10 mouse cellular contexts compared by ENCODE assay signal in the genomic region with DNA sequence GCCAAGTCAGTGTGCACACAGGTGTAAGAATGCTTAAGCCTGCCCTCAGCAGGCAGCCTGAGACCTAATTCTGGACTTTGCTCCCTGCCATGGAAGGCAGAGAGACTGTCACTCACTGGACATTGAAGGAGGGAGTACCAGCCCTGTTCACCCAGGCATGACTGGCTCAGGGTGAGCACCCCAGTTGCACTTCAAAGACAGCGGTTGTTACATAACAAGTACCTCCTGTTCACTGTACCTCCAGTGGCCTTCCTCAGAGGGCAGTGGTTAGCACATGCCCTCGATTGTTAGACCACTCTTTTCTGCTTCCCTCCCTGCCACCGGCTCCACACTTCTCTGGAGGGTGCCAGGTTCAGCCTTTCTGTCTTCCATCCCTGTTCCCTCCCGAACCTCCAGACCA.
DNase-seq lines count a peak whose midpoint lies in the region; ATAC-seq and TF ChIP-seq lines count a peak whose summit lies in the region.
"Had no signal": no experiment of that assay in that cellular context is flagged by ENCODE, and none has a peak within 500 bp of the region (broad histone marks: within the 10 kb centered on the region; RNA-seq: fewer than 3 reads in every experiment).

No protein-coding gene starts in this region.

- no peak for DNase-seq in heart, postnatal 25 days (ENCODE audit: low spot score)
- DNase-seq in embryonic facial prominence, embryonic 14.5 days (ENCODE audit: low spot score): no peak
- peak; percentile 44 for DNase-seq in kidney, postnatal 14 days
- no peak for DNase-seq in urinary bladder, postnatal 14 days (ENCODE audit: low spot score)

- H3K9ac ChIP-seq in heart, embryonic 15.5 days: 0 out of 2 replicates have a peak overlapping the region, but pooled peaks have one; percentile 22
- 0 out of 2 replicates have a peak overlapping the region, but pooled peaks have one; percentile 42 for H3K9ac ChIP-seq in embryonic facial prominence, embryonic 14.5 days (ENCODE audit: low read depth, low read length)
- H3K9ac ChIP-seq in midbrain, embryonic 16.5 days (ENCODE audit: low read depth, low read length): no peak overlapping the region
- H3K9ac ChIP-seq: hindbrain, embryonic 15.5 days; limb, embryonic 12.5 days had no signal

- peaks cover 51% of the 10 kb centered on the region for H3K4me1 ChIP-seq in heart, embryonic 15.5 days (replicated peaks)
- peaks cover 14% of the 10 kb centered on the region for H3K4me1 ChIP-seq in embryonic facial prominence, embryonic 14.5 days (ENCODE audit: control insufficient read depth, insufficient read depth, low read length)
- H3K4me1 ChIP-seq in midbrain, embryonic 16.5 days (ENCODE audit: control insufficient read depth, insufficient read depth, low read length): peaks cover 15% of the 10 kb centered on the region

- H3K9me3 ChIP-seq in heart, embryonic 15.5 days (replicated peaks): no peaks in the 10 kb centered on the region
- H3K9me3 ChIP-seq in embryonic facial prominence, embryonic 14.5 days (ENCODE audit: control insufficient read depth, low read length): no peaks in the 10 kb centered on the region
- no peaks in the 10 kb centered on the region for H3K9me3 ChIP-seq in midbrain, embryonic 16.5 days (replicated peaks; ENCODE audit: control insufficient read depth, low read length, poor library complexity, severe bottlenecking)
- H3K9me3 ChIP-seq: hindbrain, embryonic 15.5 days; limb, embryonic 12.5 days had no signal

- peaks cover 55% of the 10 kb centered on the region for H3K79me2 ChIP-seq in C2C12 (ENCODE audit: control insufficient read depth, insufficient read depth)

- no peak for ATAC-seq in heart, embryonic 15.5 days (replicated peaks; ENCODE audit: insufficient number of reproducible peaks, insufficient read depth, low FRiP score, low read depth)
- ATAC-seq in embryonic facial prominence, embryonic 14.5 days (ENCODE audit: low read depth): no peak
- no peak for ATAC-seq in megakaryocyte-erythroid progenitor cell, adult 5-6 weeks (replicated peaks; ENCODE audit: low FRiP score, low TSS enrichment, poor library complexity, severe bottlenecking)
- ATAC-seq in midbrain, embryonic 16.5 days: no peak

- peaks cover 23% of the 10 kb centered on the region for H3K79me3 ChIP-seq in C2C12 (ENCODE audit: low read depth)

- peak overlapping the region; percentile 5; the same call in 1 of the 2 replicates for H3K4me3 ChIP-seq in heart, embryonic 15.5 days
- peak overlapping the region; percentile 48 for H3K4me3 ChIP-seq in C2C12 (ENCODE audit: insufficient read depth, poor library complexity, severe bottlenecking)
- peak overlapping the region; percentile 4; the same call in 1 of the 2 replicates for H3K4me3 ChIP-seq in embryonic facial prominence, embryonic 14.5 days (ENCODE audit: low read depth, low read length)
- H3K4me3 ChIP-seq in midbrain, embryonic 16.5 days (ENCODE audit: low read depth, low read length): no peak overlapping the region
- H3K4me3 ChIP-seq: hindbrain, embryonic 15.5 days; limb, embryonic 12.5 days had no signal

- peak overlapping the region; percentile 47 for H3K4me2 ChIP-seq in heart, embryonic 15.5 days
- peak overlapping the region; percentile 32; the same call in 1 of the 2 replicates for H3K4me2 ChIP-seq in embryonic facial prominence, embryonic 14.5 days (ENCODE audit: low read depth, low read length)
- H3K4me2 ChIP-seq in midbrain, embryonic 16.5 days (ENCODE audit: low read length): no peak overlapping the region

- H3K27ac ChIP-seq in heart, embryonic 15.5 days: peak overlapping the region; percentile 87
- H3K27ac ChIP-seq in embryonic facial prominence, embryonic 14.5 days (replicated peaks; ENCODE audit: low read depth, low read length): no peak overlapping the region
- no peak overlapping the region for H3K27ac ChIP-seq in midbrain, embryonic 16.5 days (ENCODE audit: low read length)

- intact Hi-C loops in heart, postnatal 25 days (cut with DNase I): loop anchor here (2.0 kb wide), 1 partner anchor 22 kb away; no protein-coding TSS in a partner anchor

- peak overlapping the region; percentile 87 for H3ac ChIP-seq in C2C12 (ENCODE audit: control insufficient read depth, insufficient read length, low read depth)

- 68% methylated on average over 4 of the region's 4 CpGs for WGBS in heart, embryonic 15.5 days
- 80% methylated on average over 4 of the region's 4 CpGs for WGBS in embryonic facial prominence, embryonic 14.5 days
- WGBS in midbrain, embryonic 16.5 days: 70% methylated on average over 4 of the region's 4 CpGs

- no peaks in the 10 kb centered on the region for H3K36me3 ChIP-seq in heart, embryonic 15.5 days
- peaks cover 7% of the 10 kb centered on the region for H3K36me3 ChIP-seq in C2C12 (ENCODE audit: control insufficient read depth, insufficient read depth)
- H3K36me3 ChIP-seq in embryonic facial prominence, embryonic 14.5 days (ENCODE audit: control insufficient read depth, insufficient read depth, low read length): no peaks in the 10 kb centered on the region
- H3K36me3 ChIP-seq in midbrain, embryonic 16.5 days (ENCODE audit: control insufficient read depth, insufficient read depth, low read length): no peaks in the 10 kb centered on the region
- H3K36me3 ChIP-seq: hindbrain, embryonic 15.5 days; limb, embryonic 12.5 days had no signal

- no peaks in the 10 kb centered on the region for H3K27me3 ChIP-seq in heart, embryonic 15.5 days
- H3K27me3 ChIP-seq in C2C12 (ENCODE audit: control insufficient read depth, insufficient read depth, insufficient read length): no peaks in the 10 kb centered on the region
- H3K27me3 ChIP-seq in embryonic facial prominence, embryonic 14.5 days (replicated peaks; ENCODE audit: control insufficient read depth, insufficient read depth, low read length): no peaks in the 10 kb centered on the region
- H3K27me3 ChIP-seq in midbrain, embryonic 16.5 days (ENCODE audit: control insufficient read depth, insufficient read depth, low read depth, low read length): no peaks in the 10 kb centered on the region
- H3K27me3 ChIP-seq: hindbrain, embryonic 15.5 days; limb, embryonic 12.5 days had no signal

- TF ChIP-seq CTCF in C2C12 (IDR thresholded peaks at IDR 0.05; ENCODE audit: control insufficient read depth, insufficient read depth, insufficient read length): no peak

TF ChIP-seq in C2C12, 6 proteins besides CTCF, POLR2A, EP300 and RAD21:
- TF ChIP-seq FOSL1 (IDR thresholded peaks at IDR 0.05; ENCODE audit: insufficient read depth, low read length, poor library complexity, severe bottlenecking) (no peak), USF1 (IDR thresholded peaks at IDR 0.05; ENCODE audit: low read depth) (no peak), MAX (IDR thresholded peaks at IDR 0.05) (no peak), MYOD1 (IDR thresholded peaks at IDR 0.05; ENCODE audit: control insufficient read depth, insufficient read length, low read depth) (no peak), CEBPB (IDR thresholded peaks at IDR 0.05; ENCODE audit: low read depth) (no peak), MYOG (IDR thresholded peaks at IDR 0.05; ENCODE audit: control insufficient read depth, extremely low read depth, insufficient read length) (no peak)
